In genomic region chr3:64141878-64142508, GRCm38 (mm10) we compare ENCODE assay signal across 26 mouse cellular contexts. TPM values are rescaled to one million over a fixed set of nuclear protein-coding genes. Genes with fewer than 3 reads are reported as not detected.
DNase-seq lines count a peak whose midpoint lies in the region; ATAC-seq and TF ChIP-seq lines count a peak whose summit lies in the region.
"Had no signal": no experiment of that assay in that cellular context is flagged by ENCODE, and none has a peak within 500 bp of the region (broad histone marks: within the 10 kb centered on the region; RNA-seq: fewer than 3 reads in every experiment).

Vmn2r2 (minus strand) TSS chr3:64141928.

- no peaks in the 10 kb centered on the region for H3K4me1 ChIP-seq in embryonic facial prominence, embryonic 14.5 days (ENCODE audit: control insufficient read depth, insufficient read depth, low read length)
- H3K4me1 ChIP-seq in embryonic facial prominence, embryonic 10.5 days, result no peaks in the 10 kb centered on the region
- no peaks in the 10 kb centered on the region for H3K4me1 ChIP-seq in neural tube, embryonic 12.5 days
- H3K4me1 ChIP-seq in neural tube, embryonic 14.5 days (ENCODE audit: control insufficient read depth, insufficient read depth, low read length), result no peaks in the 10 kb centered on the region
- H3K4me1 ChIP-seq: heart, embryonic 12.5 days; limb, embryonic 13.5 days; lung, embryonic 15.5 days had no signal

- DNase-seq in embryonic facial prominence, embryonic 14.5 days (ENCODE audit: low spot score), result peak; percentile 0
- no peak for DNase-seq in embryonic facial prominence, embryonic 10.5 days (ENCODE audit: low spot score)
- peak; percentile 2 for DNase-seq in layer of hippocampus, adult 9-10 months (ENCODE audit: low spot score)
- DNase-seq in layer of hippocampus, adult 2 months (ENCODE audit: low spot score in 2 of 2), result no peak
- DNase-seq in neural tube, embryonic 10.5 days (ENCODE audit: extremely low spot score, low spot score), result no peak
- DNase-seq in right cerebral cortex, postnatal 10 days (ENCODE audit: low spot score in 2 of 2), result no peak
- DNase-seq: adrenal gland, postnatal 14 days; cerebellum, adult 18-20 months; cerebellum, postnatal 36 days; gastrocnemius, adult 2 months; heart, postnatal 14 days; kidney, adult 2 months; kidney, postnatal 10 days had no signal

- no peak for ATAC-seq in embryonic facial prominence, embryonic 14.5 days (ENCODE audit: low read depth)
- ATAC-seq in neural tube, embryonic 12.5 days (ENCODE audit: low FRiP score, low read depth), result peak; percentile 68; the same call in 1 of the 2 replicates
- ATAC-seq in neural tube, embryonic 14.5 days (ENCODE audit: low read depth), result peak; percentile 63; the same call in 1 of the 2 replicates
- ATAC-seq: activated CD4-positive, CD25-positive, alpha-beta regulatory T cell, adult 4 months; inflammation-experienced regulatory T-cells, adult 6 months had no signal

- no peaks in the 10 kb centered on the region for H3K36me3 ChIP-seq in embryonic facial prominence, embryonic 14.5 days (ENCODE audit: control insufficient read depth, insufficient read depth, low read length)
- H3K36me3 ChIP-seq in embryonic facial prominence, embryonic 10.5 days (replicated peaks), result no peaks in the 10 kb centered on the region
- no peaks in the 10 kb centered on the region for H3K36me3 ChIP-seq in neural tube, embryonic 12.5 days
- H3K36me3 ChIP-seq in neural tube, embryonic 14.5 days (ENCODE audit: control insufficient read depth, insufficient read depth, low read length), result no peaks in the 10 kb centered on the region
- H3K36me3 ChIP-seq: G1E; heart, embryonic 12.5 days; limb, embryonic 13.5 days; lung, embryonic 15.5 days had no signal

- H3K9ac ChIP-seq in embryonic facial prominence, embryonic 14.5 days (ENCODE audit: low read depth, low read length), result no peak within 1 kb of the TSS
- H3K9ac ChIP-seq in neural tube, embryonic 12.5 days, result no peak within 1 kb of the TSS
- H3K9ac ChIP-seq in neural tube, embryonic 14.5 days (replicated peaks; ENCODE audit: low read depth, low read length), result no peak within 1 kb of the TSS
- H3K9ac ChIP-seq: heart, embryonic 12.5 days; limb, embryonic 13.5 days; liver, embryonic 14.5 days; lung, embryonic 15.5 days had no signal

- H3K27me3 ChIP-seq in embryonic facial prominence, embryonic 14.5 days (replicated peaks; ENCODE audit: control insufficient read depth, insufficient read depth, low read length), result no peaks in the 10 kb centered on the region
- no peaks in the 10 kb centered on the region for H3K27me3 ChIP-seq in embryonic facial prominence, embryonic 10.5 days (replicated peaks; ENCODE audit: low read depth, poor library complexity, severe bottlenecking)
- H3K27me3 ChIP-seq in neural tube, embryonic 12.5 days (replicated peaks), result no peaks in the 10 kb centered on the region
- H3K27me3 ChIP-seq in neural tube, embryonic 14.5 days (ENCODE audit: control insufficient read depth, insufficient read depth, low read length), result no peaks in the 10 kb centered on the region
- H3K27me3 ChIP-seq: heart, embryonic 12.5 days; limb, embryonic 13.5 days; lung, embryonic 15.5 days had no signal

- no peak within 1 kb of the TSS for H3K4me3 ChIP-seq in embryonic facial prominence, embryonic 14.5 days (ENCODE audit: low read depth, low read length)
- H3K4me3 ChIP-seq in embryonic facial prominence, embryonic 10.5 days, result no peak within 1 kb of the TSS
- no peak within 1 kb of the TSS for H3K4me3 ChIP-seq in layer of hippocampus, adult 2 months
- no peak within 1 kb of the TSS for H3K4me3 ChIP-seq in neural tube, embryonic 12.5 days
- no peak within 1 kb of the TSS for H3K4me3 ChIP-seq in neural tube, embryonic 14.5 days (ENCODE audit: low read depth, low read length)
- H3K4me3 ChIP-seq: gastrocnemius, adult 2 months; heart, embryonic 12.5 days; limb, embryonic 13.5 days; lung, embryonic 15.5 days had no signal

- 86% methylated on average over 2 of the region's 2 CpGs for WGBS in embryonic facial prominence, embryonic 14.5 days
- WGBS in embryonic facial prominence, embryonic 10.5 days, result 88% methylated on average over 2 of the region's 2 CpGs
- WGBS in neural tube, embryonic 12.5 days, result 87% methylated on average over 2 of the region's 2 CpGs
- 69% methylated on average over 2 of the region's 2 CpGs for WGBS in neural tube, embryonic 14.5 days

- H3K4me2 ChIP-seq in embryonic facial prominence, embryonic 14.5 days (ENCODE audit: low read depth, low read length), result no peak within 1 kb of the TSS
- no peak within 1 kb of the TSS for H3K4me2 ChIP-seq in neural tube, embryonic 12.5 days (replicated peaks)
- no peak within 1 kb of the TSS for H3K4me2 ChIP-seq in neural tube, embryonic 14.5 days (ENCODE audit: low read depth, low read length)
- H3K4me2 ChIP-seq: heart, embryonic 12.5 days; limb, embryonic 13.5 days; lung, embryonic 15.5 days had no signal

- H3K9me3 ChIP-seq in embryonic facial prominence, embryonic 14.5 days (ENCODE audit: control insufficient read depth, low read length), result no peaks in the 10 kb centered on the region
- no peaks in the 10 kb centered on the region for H3K9me3 ChIP-seq in embryonic facial prominence, embryonic 10.5 days
- no peaks in the 10 kb centered on the region for H3K9me3 ChIP-seq in neural tube, embryonic 12.5 days
- no peaks in the 10 kb centered on the region for H3K9me3 ChIP-seq in neural tube, embryonic 14.5 days (ENCODE audit: control insufficient read depth, low read length)
- H3K9me3 ChIP-seq: G1E; heart, embryonic 12.5 days; limb, embryonic 13.5 days; lung, embryonic 15.5 days had no signal

- H3K27ac ChIP-seq in embryonic facial prominence, embryonic 14.5 days (replicated peaks; ENCODE audit: low read depth, low read length), result no peak within 1 kb of the TSS
- H3K27ac ChIP-seq in embryonic facial prominence, embryonic 10.5 days (replicated peaks), result no peak within 1 kb of the TSS
- H3K27ac ChIP-seq in layer of hippocampus, adult 2 months, result no peak within 1 kb of the TSS
- no peak within 1 kb of the TSS for H3K27ac ChIP-seq in neural tube, embryonic 12.5 days
- no peak within 1 kb of the TSS for H3K27ac ChIP-seq in neural tube, embryonic 14.5 days (ENCODE audit: low read depth, low read length)
- H3K27ac ChIP-seq: gastrocnemius, adult 2 months; limb, embryonic 13.5 days; liver, embryonic 14.5 days; lung, embryonic 15.5 days had no signal

- no peak for TF ChIP-seq CTCF in layer of hippocampus, adult 2 months (conservative IDR thresholded peaks at IDR 0.05)

RNA-seq across cellular contexts. Expression of gene Vmn2r2, which starts in this region (rescaled TPM):
- polyA plus RNA-seq in embryonic facial prominence, embryonic 14.5 days (2014; fragmentation: Nextera tagmentation; extraction: Ambion mirVana), result not detected in 2 replicates
- 0.09 TPM in 1 of 2 replicates, not detected in the other for polyA plus RNA-seq in embryonic facial prominence, embryonic 10.5 days (2016; fragmentation: Nextera tagmentation; extraction: Ambion mirVana)
- not detected for total RNA-seq in layer of hippocampus, adult 2 months (2021)
- polyA plus RNA-seq in neural tube, embryonic 12.5 days (2016; fragmentation: Nextera tagmentation; extraction: Ambion mirVana), result not detected in 2 replicates
- 0.05 and 0.11 TPM in 2 replicates for polyA plus RNA-seq in neural tube, embryonic 14.5 days (2014; fragmentation: Nextera tagmentation; extraction: Ambion mirVana)
- total RNA-seq: adrenal gland, postnatal 14 days; gastrocnemius, adult 2 months; granulocyte monocyte progenitor cell, adult 5-6 weeks; heart, postnatal 14 days; layer of hippocampus, adult 8-10 months; monocyte, adult 5-6 weeks; neutrophil, adult 5-6 weeks had no signal
- polyA plus RNA-seq: G1E; heart, embryonic 12.5 days; inflammation-experienced regulatory T-cells, adult 6 months; kidney, adult 2 months; limb, embryonic 13.5 days; liver, embryonic 14.5 days; lung, embryonic 15.5 days had no signal

Comparison
In these comparisons a context has a peak if more than half of its experiments do, and no peak if none do; other contexts are left out.
1. Peak in DNase-seq in embryonic facial prominence, embryonic 14.5 days; RNA of the gene not detected or under 1 TPM.
2. Peak in ATAC-seq in neural tube, embryonic 12.5 days; RNA of the gene not detected or under 1 TPM.
3. Peak in ATAC-seq in neural tube, embryonic 14.5 days; RNA of the gene not detected or under 1 TPM.